ENCODE assay signal across 8 mouse cellular contexts in the genomic region with DNA sequence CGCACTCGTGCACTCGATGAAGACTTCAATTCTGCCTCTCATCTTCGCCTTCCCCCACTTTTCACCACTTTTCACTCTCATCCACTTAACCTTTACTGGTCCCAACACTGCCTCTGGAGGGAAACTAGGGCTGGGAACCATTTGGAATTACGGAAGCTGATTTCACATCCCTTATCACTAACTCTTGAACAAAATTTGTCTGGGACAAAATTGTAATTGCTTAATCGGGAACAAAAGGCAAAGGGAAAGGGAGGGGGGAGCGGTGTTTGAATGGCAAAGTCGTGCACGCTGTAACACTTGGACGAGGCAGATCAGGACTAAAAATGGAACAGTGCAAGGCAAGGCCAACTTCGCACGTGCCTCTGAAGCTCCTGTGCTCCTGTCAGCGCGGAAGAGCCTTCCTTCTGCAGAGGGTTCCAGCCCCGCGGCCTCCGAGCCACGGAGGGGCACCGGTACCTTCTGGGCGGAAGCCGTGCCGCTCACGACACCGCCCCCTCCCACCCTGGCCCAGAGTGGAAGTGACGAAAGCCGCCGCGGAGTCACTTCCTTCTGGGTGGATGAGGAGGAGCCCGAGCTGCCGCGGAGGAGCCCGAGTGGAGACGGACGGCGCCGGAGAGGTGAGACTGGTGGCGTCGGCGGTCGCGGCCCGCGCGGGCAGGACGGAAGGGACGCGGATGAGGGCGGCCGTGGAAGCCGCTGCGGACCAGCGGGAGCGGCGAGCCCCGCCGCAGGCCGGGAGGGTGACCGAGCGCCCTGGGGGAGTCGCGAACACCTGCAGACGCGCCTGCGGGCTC. TPM values are rescaled to one million over a fixed set of nuclear protein-coding genes. Genes with fewer than 3 reads are reported as not detected.
A peak's percentile ranks its signal among the peaks of the same experiment; 100 is the strongest.
DNase-seq lines count a peak whose midpoint lies in the region; ATAC-seq and TF ChIP-seq lines count a peak whose summit lies in the region.

Etv3 (plus strand) TSS at position 365 of the 794 bp plus-strand sequence.

- WGBS in forebrain, embryonic 11.5 days, result 5% methylated on average over 58 of the region's 64 CpGs
- 3% methylated on average over 64 of the region's 64 CpGs for whole genome bisulfite sequencing in heart, embryonic 15.5 days
- WGBS in liver, embryonic 13.5 days (ENCODE audit: insufficient replicate concordance), result 5% methylated on average over 64 of the region's 64 CpGs
- WGBS in stomach, embryonic 15.5 days, result 5% methylated on average over 64 of the region's 64 CpGs

- peak; percentile 97 for ATAC-seq in forebrain, embryonic 11.5 days (replicated peaks; ENCODE audit: low FRiP score)
- peak; percentile 94 for ATAC-seq in heart, embryonic 15.5 days (replicated peaks; ENCODE audit: insufficient number of reproducible peaks, insufficient read depth, low FRiP score, low read depth)
- peak; percentile 96 for ATAC-seq in liver, embryonic 13.5 days (ENCODE audit: low read depth)
- peak; percentile 95 for ATAC-seq in stomach, embryonic 15.5 days (ENCODE audit: insufficient read depth, low FRiP score, low read depth)

- H3K27me3 ChIP-seq in E14TG2a.4 (ENCODE audit: insufficient read depth, low read length), result peaks cover 28% of the 10 kb centered on the region
- H3K27me3 ChIP-seq in forebrain, embryonic 11.5 days (ENCODE audit: control insufficient read depth, insufficient read depth, low read length), result no peaks in the 10 kb centered on the region; the same call in 1 of the 2 replicates
- no peaks in the 10 kb centered on the region for H3K27me3 ChIP-seq in heart, embryonic 15.5 days
- H3K27me3 ChIP-seq in liver, embryonic 13.5 days, result no peaks in the 10 kb centered on the region
- H3K27me3 ChIP-seq in stomach, embryonic 15.5 days (replicated peaks), result no peaks in the 10 kb centered on the region

- no peaks in the 10 kb centered on the region for H3K9me3 ChIP-seq in E14TG2a.4 (ENCODE audit: low read length)
- no peaks in the 10 kb centered on the region for H3K9me3 ChIP-seq in forebrain, embryonic 11.5 days (ENCODE audit: control insufficient read depth, low read length)
- no peaks in the 10 kb centered on the region for H3K9me3 ChIP-seq in heart, embryonic 15.5 days (replicated peaks)
- no peaks in the 10 kb centered on the region for H3K9me3 ChIP-seq in liver, embryonic 13.5 days (replicated peaks)
- H3K9me3 ChIP-seq in stomach, embryonic 15.5 days, result no peaks in the 10 kb centered on the region

- peak within 1 kb of the TSS; percentile 95 for H3K4me3 ChIP-seq in E14TG2a.4 (replicated peaks; ENCODE audit: low read length)
- H3K4me3 ChIP-seq in forebrain, embryonic 11.5 days (ENCODE audit: low read depth, low read length), result peak within 1 kb of the TSS; percentile 99
- H3K4me3 ChIP-seq in heart, embryonic 15.5 days, result peak within 1 kb of the TSS; percentile 95
- peak within 1 kb of the TSS; percentile 92 for H3K4me3 ChIP-seq in liver, embryonic 13.5 days (replicated peaks)
- H3K4me3 ChIP-seq in stomach, embryonic 15.5 days (replicated peaks), result peak within 1 kb of the TSS; percentile 95

- H3K4me2 ChIP-seq in forebrain, embryonic 11.5 days (ENCODE audit: low read depth, low read length, severe bottlenecking), result peak within 1 kb of the TSS; percentile 84
- peak within 1 kb of the TSS; percentile 80 for H3K4me2 ChIP-seq in heart, embryonic 15.5 days
- peak within 1 kb of the TSS; percentile 80 for H3K4me2 ChIP-seq in liver, embryonic 13.5 days
- H3K4me2 ChIP-seq in stomach, embryonic 15.5 days, result peak within 1 kb of the TSS; percentile 80

- DNase-seq in c-Kit-positive CD71-positive TER-119-negative erythroid progenitor cells, embryonic 14.5 days (ENCODE audit: low read depth), result peak; percentile 70
- peak; percentile 93 for DNase-seq in forebrain, embryonic 11.5 days (ENCODE audit: low spot score)
- DNase-seq in kidney, postnatal 25 days, result peak; percentile 91 to 95
- DNase-seq in liver, embryonic 13.5 days, result peak; percentile 70
- peak; percentile 90 for DNase-seq in neural tube, embryonic 10.5 days (ENCODE audit: extremely low spot score, low spot score)

- peak within 1 kb of the TSS; percentile 98 for H3K9ac ChIP-seq in forebrain, embryonic 11.5 days (ENCODE audit: low read length)
- H3K9ac ChIP-seq in heart, embryonic 15.5 days, result peak within 1 kb of the TSS; percentile 100
- H3K9ac ChIP-seq in liver, embryonic 13.5 days, result peak within 1 kb of the TSS; percentile 94
- peak within 1 kb of the TSS; percentile 94 for H3K9ac ChIP-seq in stomach, embryonic 15.5 days

- H3K4me1 ChIP-seq in E14TG2a.4 (replicated peaks; ENCODE audit: low read depth, low read length), result peaks cover 23% of the 10 kb centered on the region
- H3K4me1 ChIP-seq in forebrain, embryonic 11.5 days (replicated peaks; ENCODE audit: control insufficient read depth, insufficient read depth, low read length), result 0 out of 2 replicates have a peak, but pooled peaks cover 4% of the 10 kb centered on the region
- peaks cover 32% of the 10 kb centered on the region for H3K4me1 ChIP-seq in heart, embryonic 15.5 days (replicated peaks)
- H3K4me1 ChIP-seq in liver, embryonic 13.5 days (replicated peaks), result peaks cover 33% of the 10 kb centered on the region
- peaks cover 6% of the 10 kb centered on the region for H3K4me1 ChIP-seq in stomach, embryonic 15.5 days

- no peak for TF ChIP-seq CTCF in E14TG2a.4 (conservative IDR thresholded peaks at IDR 0.05; ENCODE audit: low read length)

- peaks cover 36% of the 10 kb centered on the region for H3K36me3 ChIP-seq in E14TG2a.4 (ENCODE audit: insufficient read depth, low read length)
- peaks cover 8% of the 10 kb centered on the region for H3K36me3 ChIP-seq in forebrain, embryonic 11.5 days (ENCODE audit: control insufficient read depth, insufficient read depth, low read length)
- H3K36me3 ChIP-seq in heart, embryonic 15.5 days, result peaks cover 23% of the 10 kb centered on the region
- H3K36me3 ChIP-seq in liver, embryonic 13.5 days, result peaks cover 27% of the 10 kb centered on the region
- peaks cover 22% of the 10 kb centered on the region for H3K36me3 ChIP-seq in stomach, embryonic 15.5 days

- H3K27ac ChIP-seq in forebrain, embryonic 11.5 days (ENCODE audit: low read depth, low read length), result 0 out of 2 replicates have a peak within 1 kb of the TSS, but pooled peaks have one; percentile 39
- H3K27ac ChIP-seq in heart, embryonic 15.5 days, result peak within 1 kb of the TSS; percentile 96
- H3K27ac ChIP-seq in liver, embryonic 13.5 days, result peak within 1 kb of the TSS; percentile 65
- H3K27ac ChIP-seq in stomach, embryonic 15.5 days, result peak within 1 kb of the TSS; percentile 85

RNA-seq across cellular contexts. Expression of gene Etv3, which starts in this region (rescaled TPM):
- 9.1 and 10.6 TPM in 2 replicates for polyA plus RNA-seq in forebrain, embryonic 11.5 days (2014; fragmentation: Nextera tagmentation; extraction: Ambion mirVana)
- polyA plus RNA-seq in heart, embryonic 15.5 days (2015; fragmentation: Nextera tagmentation; extraction: Ambion mirVana), result 9.6 and 12.5 TPM in 2 replicates
- polyA plus RNA-seq in liver, embryonic 13.5 days (2015; fragmentation: Nextera tagmentation; extraction: Ambion mirVana), result 3.5 and 4.0 TPM in 2 replicates
- polyA plus RNA-seq in stomach, embryonic 15.5 days (2015; fragmentation: Nextera tagmentation; extraction: Ambion mirVana), result 13.9 and 14.8 TPM in 2 replicates

Comparison
In these comparisons a context has a peak if more than half of its experiments do, and no peak if none do; other contexts are left out.
1. Peak in every context shown above with its lines: DNase-seq, ATAC-seq, H3K4me3 ChIP-seq and H3K27ac ChIP-seq.
2. H3K27ac ChIP-seq: peak in every context shown above with its lines; median percentile 96 in heart, embryonic 15.5 days; 85 in stomach, embryonic 15.5 days; 65 in liver, embryonic 13.5 days; 39 in forebrain, embryonic 11.5 days.